13 mouse cellular contexts compared by ENCODE assay signal in genomic region chr2:128403143-128403935, GRCm38 (mm10).
A peak's percentile ranks its signal among the peaks of the same experiment; 100 is the strongest.
DNase-seq lines count a peak whose midpoint lies in the region; ATAC-seq and TF ChIP-seq lines count a peak whose summit lies in the region.
"Had no signal": no experiment of that assay in that cellular context is flagged by ENCODE, and none has a peak within 500 bp of the region (broad histone marks: within the 10 kb centered on the region; RNA-seq: fewer than 3 reads in every experiment).

No protein-coding gene starts in this region.

- H3K4me2 ChIP-seq in heart, embryonic 11.5 days, result peak overlapping the region; percentile 25; the same call in 1 of the 2 replicates
- no peak overlapping the region for H3K4me2 ChIP-seq in kidney, postnatal 0 days (ENCODE audit: low read length)
- H3K4me2 ChIP-seq: liver, embryonic 11.5 days had no signal

- H3K36me3 ChIP-seq in heart, embryonic 11.5 days (ENCODE audit: control insufficient read depth, insufficient read depth, low read length), result no peaks in the 10 kb centered on the region
- no peaks in the 10 kb centered on the region for H3K36me3 ChIP-seq in kidney, postnatal 0 days (ENCODE audit: insufficient read depth, low read length)

- intact Hi-C loops in heart, postnatal 36 days (cut with DNase I), result no loop called here

- no peaks in the 10 kb centered on the region for H3K27me3 ChIP-seq in heart, embryonic 11.5 days (ENCODE audit: control insufficient read depth, insufficient read depth, low read length)
- no peaks in the 10 kb centered on the region for H3K27me3 ChIP-seq in kidney, postnatal 0 days (ENCODE audit: insufficient read depth, low read length)

- no peak overlapping the region for H3K27ac ChIP-seq in heart, embryonic 11.5 days (ENCODE audit: low read depth, low read length)
- no peak overlapping the region for H3K27ac ChIP-seq in kidney, postnatal 0 days

- no peak for TF ChIP-seq CTCF in kidney, postnatal 0 days (IDR thresholded peaks at IDR 0.05; ENCODE audit: low read depth)

- ATAC-seq in heart, embryonic 11.5 days (replicated peaks; ENCODE audit: insufficient number of reproducible peaks, low FRiP score, low TSS enrichment), result no peak
- ATAC-seq in kidney, postnatal 0 days (replicated peaks; ENCODE audit: low FRiP score, low read depth), result peak; percentile 61; the same call in 1 of the 2 replicates
- 0 out of 2 replicates have a peak, but pooled peaks have one; percentile 25 for ATAC-seq in granulocyte monocyte progenitor cell, adult 5-6 weeks (replicated peaks; ENCODE audit: poor library complexity, severe bottlenecking)

- peaks cover 19% of the 10 kb centered on the region for H3K4me1 ChIP-seq in heart, embryonic 11.5 days (ENCODE audit: control insufficient read depth, insufficient read depth, low read length)
- 0 out of 2 replicates have a peak, but pooled peaks cover 3% of the 10 kb centered on the region for H3K4me1 ChIP-seq in kidney, postnatal 0 days (replicated peaks; ENCODE audit: insufficient read depth, low read length)

- no peaks in the 10 kb centered on the region for H3K9me3 ChIP-seq in heart, embryonic 11.5 days (replicated peaks; ENCODE audit: control insufficient read depth, low read length)
- no peaks in the 10 kb centered on the region for H3K9me3 ChIP-seq in kidney, postnatal 0 days (replicated peaks; ENCODE audit: low read length)

- no peak overlapping the region for H3K4me3 ChIP-seq in heart, embryonic 11.5 days (ENCODE audit: low read depth, low read length)
- no peak overlapping the region for H3K4me3 ChIP-seq in kidney, postnatal 0 days (replicated peaks; ENCODE audit: low read depth, low read length)

- DNase-seq in heart, postnatal 36 days, result no peak
- no peak for DNase-seq in kidney, postnatal 0 days (ENCODE audit: low spot score)
- DNase-seq in kidney, postnatal 10 days, result no peak
- peak; percentile 39 to 49 for DNase-seq in B cell, adult 2 months
- no peak for DNase-seq in left cerebral cortex, adult 8-10 months (ENCODE audit: low spot score in 2 of 2)
- no peak for DNase-seq in Muller cell, postnatal 12 days (ENCODE audit: inconsistent ontology term)
- DNase-seq: cerebellum, postnatal 14 days; kidney, adult 18-20 months; layer of hippocampus, postnatal 36 days; thymus, postnatal 4 days had no signal

- 35% methylated on average over 11 of the region's 11 CpGs for WGBS in heart, embryonic 11.5 days (ENCODE audit: insufficient replicate concordance)
- WGBS in kidney, postnatal 0 days, result 41% methylated on average over 11 of the region's 11 CpGs

- H3K9ac ChIP-seq in heart, embryonic 11.5 days (ENCODE audit: low read depth, low read length), result no peak overlapping the region
- no peak overlapping the region for H3K9ac ChIP-seq in kidney, postnatal 0 days (ENCODE audit: low read depth, low read length)

Comparison
In these comparisons a context has a peak if more than half of its experiments do, and no peak if none do; other contexts are left out.
1. DNase-seq: peak in B cell, adult 2 months (2 of 2); none in heart, postnatal 36 days (0 of 2), kidney, postnatal 0 days (single experiment), kidney, postnatal 10 days (single experiment), left cerebral cortex, adult 8-10 months (0 of 2) and Muller cell, postnatal 12 days (single experiment).